Mouse (Mus musculus): ENCODE data around the gene 1700034J05Rik.

1700034J05Rik gene

DNA sequence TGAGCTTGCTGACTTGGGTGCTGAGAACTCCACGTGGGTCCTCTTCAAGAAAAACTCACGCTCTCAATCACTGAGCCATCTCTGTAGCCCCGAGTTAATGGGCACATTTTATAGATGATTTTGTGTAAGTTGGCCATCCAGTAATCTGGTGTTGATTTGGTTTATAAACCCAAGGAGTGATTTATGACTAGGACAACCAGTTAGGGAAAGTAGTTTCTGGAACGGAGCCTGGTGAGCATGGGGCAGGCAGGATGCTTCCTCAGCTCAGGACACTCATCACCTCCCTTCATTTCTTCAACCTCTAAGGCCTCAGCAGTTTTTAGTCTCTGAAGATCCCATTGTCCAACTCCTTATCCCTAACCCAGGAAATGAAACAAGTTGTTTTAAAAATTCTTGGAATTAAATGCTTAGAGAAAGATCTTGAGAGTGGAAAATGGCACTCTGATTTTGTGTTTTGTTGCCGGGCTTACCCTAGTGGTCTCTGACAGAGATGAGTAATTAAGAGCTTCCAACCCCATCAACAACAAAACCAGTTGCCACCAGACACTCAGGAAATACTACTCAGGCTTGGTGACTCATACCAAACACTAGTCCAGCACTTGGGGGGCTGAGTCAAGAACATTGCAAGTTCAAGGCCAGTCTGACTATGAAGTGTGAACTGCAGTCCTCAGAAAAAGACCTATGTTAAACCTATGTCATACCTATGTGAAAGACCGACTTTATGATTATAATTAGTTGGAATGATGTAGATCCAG, 9.4 kb upstream of the 1700034J05Rik start:
- no peak for DNase-seq

- peak; percentile 25 for DNase-seq
These were observed 7.7 kb upstream of the 1700034J05Rik start for GRCm38 (mm10) chr6:146961832-146962481.

DNA sequence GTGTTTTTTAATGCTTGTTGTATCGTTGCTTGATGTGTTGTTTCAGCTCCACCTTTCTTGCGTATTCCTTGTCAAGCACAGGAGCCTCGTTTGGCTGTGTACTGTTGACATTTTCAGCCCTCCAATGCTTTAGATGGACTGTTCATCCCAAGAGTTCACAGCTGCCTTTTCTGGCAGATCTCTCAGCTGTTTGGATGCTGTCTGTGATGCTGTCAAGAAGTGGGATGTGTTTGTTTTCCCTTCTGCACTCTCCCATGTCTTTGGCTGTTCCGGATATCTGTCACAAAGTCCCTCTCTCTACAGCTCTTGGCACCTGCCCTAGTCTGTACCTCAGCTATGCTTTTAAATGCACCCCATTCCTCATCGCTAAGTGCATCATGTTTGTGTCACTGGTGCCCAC, 6.7 kb upstream of the 1700034J05Rik start:
- DNase-seq, result peak; percentile 40

GRCm38 (mm10) chr6:146959908-146960680, 5.9 kb upstream of the 1700034J05Rik start:
- DNase-seq, result peak; percentile 80

DNA sequence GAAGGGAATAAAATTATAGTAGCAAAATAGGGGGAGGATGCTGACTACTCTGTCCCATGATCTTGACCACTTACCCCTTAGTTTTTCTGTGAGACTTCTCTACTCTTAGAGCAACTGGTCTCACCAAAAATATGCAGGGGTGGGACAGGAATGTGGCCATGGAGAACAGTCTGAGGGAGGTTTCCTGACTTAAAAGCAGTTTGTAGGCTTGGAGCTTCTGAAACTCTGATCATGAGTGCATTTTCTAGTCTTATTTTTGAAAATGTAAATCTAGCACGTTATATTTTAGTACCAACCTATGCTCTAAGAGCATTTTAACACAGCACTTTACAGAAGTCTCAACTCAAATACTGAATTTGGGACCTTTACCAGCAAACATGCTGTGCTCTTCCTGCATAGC, 4.5 kb upstream of the 1700034J05Rik start:
- no peak for DNase-seq

- no peak for DNase-seq
These were observed 2.7 kb upstream of the 1700034J05Rik start for GRCm38 (mm10) chr6:146956961-146957360.

DNA sequence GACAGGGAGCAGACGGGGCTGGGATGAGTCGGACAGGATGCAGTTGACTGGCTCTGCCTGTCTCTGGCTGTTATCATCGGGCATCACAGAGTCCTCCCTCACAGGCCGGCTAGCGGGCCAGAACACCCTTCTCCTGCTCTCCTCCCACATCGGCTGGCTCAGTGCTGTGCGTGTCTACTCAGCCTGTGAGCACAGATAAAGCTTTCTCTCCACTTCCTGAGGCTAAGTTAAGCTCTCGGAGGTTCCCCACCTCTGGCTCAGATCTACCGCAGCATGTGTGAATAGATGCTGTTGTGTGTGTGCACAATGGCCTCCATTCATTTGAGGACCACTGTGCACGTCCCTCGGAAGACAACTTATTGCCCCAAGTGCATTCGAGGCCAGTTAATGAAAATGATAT, 1.7 kb upstream of the 1700034J05Rik start:
- peak; percentile 10 for DNase-seq

DNA sequence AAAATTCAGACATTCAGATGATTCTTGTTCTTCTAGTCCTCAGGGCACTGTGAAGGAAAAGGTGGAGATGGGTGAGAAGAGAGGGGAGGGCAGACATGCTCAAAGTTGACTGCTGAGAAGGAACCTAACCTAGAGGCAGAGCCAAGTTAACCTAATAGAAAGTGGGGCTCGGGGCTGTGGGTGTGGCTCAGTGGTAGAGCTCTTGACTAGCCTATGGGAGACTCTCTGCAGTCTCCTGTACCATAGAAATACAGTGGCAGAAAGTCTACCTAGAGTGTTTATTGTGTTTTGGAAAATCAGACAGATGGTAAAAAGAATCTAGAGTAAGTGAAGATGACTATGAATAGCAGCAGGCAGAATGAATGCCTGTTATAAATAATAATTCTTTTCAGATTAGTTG, 1.3 kb upstream of the 1700034J05Rik start:
- no peak for DNase-seq

DNA sequence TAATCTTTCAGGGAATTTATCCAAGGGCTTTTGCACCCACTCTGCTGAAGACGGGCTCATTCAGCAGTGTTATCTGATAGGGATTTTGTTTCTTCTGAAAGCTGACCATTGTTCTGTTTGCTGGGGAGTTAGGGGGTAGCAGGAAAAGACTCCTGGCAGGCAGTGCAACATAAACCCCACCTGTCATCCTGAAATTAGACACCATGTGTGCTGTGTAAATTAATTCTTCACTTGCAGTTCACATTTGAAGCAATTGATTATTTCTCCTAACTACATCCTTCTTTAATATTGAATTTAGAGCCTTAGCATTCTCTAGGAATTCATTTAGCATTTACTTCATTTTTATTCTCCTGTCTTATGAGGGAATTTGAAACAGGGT, 3.8 kb downstream of the 1700034J05Rik start:
- no peak for DNase-seq

- DNase-seq, result no peak
These were observed 4.4 kb downstream of the 1700034J05Rik start for GRCm38 (mm10) chr6:146949682-146950453.

GRCm38 (mm10) chr6:146947186-146947585, 7.0 kb downstream of the 1700034J05Rik start:
- DNase-seq, result no peak

GRCm38 (mm10) chr6:146946327-146947029, 7.7 kb downstream of the 1700034J05Rik start:
- DNase-seq, result no peak

DNA sequence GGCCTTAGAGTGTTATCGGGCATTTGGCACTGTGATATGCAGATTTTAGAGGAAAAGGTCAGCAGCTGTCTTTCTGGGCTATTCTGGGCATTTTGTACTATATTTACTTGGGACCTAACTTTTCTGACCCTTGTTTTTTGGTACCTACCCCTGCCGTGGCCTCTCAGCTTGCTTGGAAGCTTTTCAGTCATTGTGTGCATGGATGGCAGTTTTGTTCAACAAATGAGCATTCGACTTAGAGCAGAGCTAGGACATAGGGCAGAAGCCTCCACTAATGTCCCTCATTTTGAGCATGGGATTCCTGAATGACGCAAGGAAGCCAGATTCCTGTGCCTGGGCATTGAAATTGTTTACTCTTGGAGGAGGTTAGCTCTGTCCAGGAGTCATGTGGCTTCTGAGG, 9.4 kb downstream of the 1700034J05Rik start:
- no peak for DNase-seq

- no peak for DNase-seq
These were observed 10.2 kb downstream of the 1700034J05Rik start for GRCm38 (mm10) chr6:146944009-146944408.

- no peak for DNase-seq
These were observed 12.5 kb downstream of the 1700034J05Rik start for GRCm38 (mm10) chr6:146941505-146942275.

- DNase-seq, result peak; percentile 41
These were observed 15.2 kb downstream of the 1700034J05Rik start for GRCm38 (mm10) chr6:146939026-146939425.

DNA sequence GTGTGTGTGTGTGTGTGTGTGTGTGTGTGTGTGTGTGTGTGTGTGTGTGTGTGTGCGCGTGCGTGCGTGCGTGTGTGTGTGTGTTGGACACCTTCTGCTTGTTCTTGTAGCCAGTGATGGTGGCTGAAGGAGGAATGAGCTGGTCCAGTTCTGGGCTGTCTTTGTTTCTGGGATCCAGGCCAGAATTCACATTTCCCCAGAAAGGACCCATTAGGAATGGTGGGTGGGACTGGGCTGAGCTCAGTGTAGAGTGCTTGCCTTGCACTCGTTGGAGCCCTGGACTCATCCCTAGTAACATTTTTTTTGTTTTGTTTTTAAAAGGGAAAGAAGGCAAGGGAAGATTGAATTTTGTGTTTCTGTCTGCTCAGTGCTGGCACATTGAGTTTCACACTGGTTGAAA, 18.3 kb downstream of the 1700034J05Rik start:
- peak; percentile 59 for DNase-seq

- peak; percentile 45 for DNase-seq
These were observed 21.1 kb downstream of the 1700034J05Rik start for GRCm38 (mm10) chr6:146933123-146933522.

- no peak for DNase-seq
These were observed 25.2 kb downstream of the 1700034J05Rik start for GRCm38 (mm10) chr6:146929031-146929430.

- no peak for DNase-seq
These were observed 26.1 kb downstream of the 1700034J05Rik start for GRCm38 (mm10) chr6:146928108-146928507.

- DNase-seq, result no peak
These were observed 27.7 kb downstream of the 1700034J05Rik start for GRCm38 (mm10) chr6:146926415-146926980.
